Mouse (Mus musculus) forebrain, embryonic 10.5 days (tissue): ENCODE results near the gene Mospd1. TPM values are rescaled to one million over a fixed set of nuclear protein-coding genes. Genes with fewer than 3 reads are reported as not detected.

ENCODE experiments used
- polyA plus RNA-seq: library from polyadenylated mRNA; unstranded; fragments of >200 nt; fragmentation: Nextera tagmentation; extraction: Ambion mirVana; gene quantifications from 2 replicates; pipeline ENCODE4 v1.2.1, GENCODE M21; 2016

Gene Mospd1
- polyA plus RNA-seq, 1 experiment from 2014 or later: 40.9 TPM

Other genes starting within 250 kb of the Mospd1 start
- 2.0 and 3.4 TPM in 2 replicates for gene Plac1, start 130.4 kb downstream of the Mospd1 start, polyA plus RNA-seq
- 7.4 and 7.9 TPM in 2 replicates for gene Fam122b, start 100.7 kb downstream of the Mospd1 start, polyA plus RNA-seq
- gene Fam122c, start 97.1 kb downstream of the Mospd1 start, polyA plus RNA-seq: not detected in 2 replicates
- gene Etd, start 64.4 kb upstream of the Mospd1 start, polyA plus RNA-seq: not detected in 2 replicates
- gene Rtl8c, start 237.5 kb upstream of the Mospd1 start, polyA plus RNA-seq: 23.0 and 26.4 TPM in 2 replicates
- gene Gm14597, start 238.5 kb upstream of the Mospd1 start, polyA plus RNA-seq: not detected in 2 replicates